Mouse (Mus musculus) ovary, postnatal 10 days (tissue): ENCODE measurements around the gene Clstn1.
"Not testable (repeated sequence)": the region's sequence is repeated elsewhere in the genome, so short reads cannot be mapped to it uniquely, and the experiment has no call there.

ENCODE experiments used
- DNase-seq: peaks from one replicate; pipeline ENCODE4 v3.0.0; 2022; ENCODE audit warnings: low spot score

The Clstn1 gene

DNA sequence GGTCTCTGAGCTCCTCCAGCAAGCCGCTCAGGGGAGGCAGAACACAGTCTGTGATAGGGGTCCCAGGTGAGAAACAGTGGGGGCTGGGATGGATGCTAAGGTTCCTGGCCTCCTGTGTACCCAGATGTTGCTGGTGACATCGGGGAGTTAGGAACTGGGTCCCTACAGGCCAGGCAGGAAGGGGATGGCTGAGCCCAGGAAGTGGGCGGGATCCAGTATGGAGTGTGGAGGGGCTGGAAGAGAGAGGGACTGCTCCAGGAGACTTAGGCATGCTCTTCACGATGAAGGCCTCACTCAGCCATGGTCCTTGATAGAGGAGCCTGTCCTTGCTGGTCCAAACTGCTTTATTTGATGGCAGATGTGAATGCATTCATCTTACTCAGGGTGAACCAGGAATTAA is 13.9 kb downstream of the Clstn1 start:
- no peak for DNase-seq

DNA sequence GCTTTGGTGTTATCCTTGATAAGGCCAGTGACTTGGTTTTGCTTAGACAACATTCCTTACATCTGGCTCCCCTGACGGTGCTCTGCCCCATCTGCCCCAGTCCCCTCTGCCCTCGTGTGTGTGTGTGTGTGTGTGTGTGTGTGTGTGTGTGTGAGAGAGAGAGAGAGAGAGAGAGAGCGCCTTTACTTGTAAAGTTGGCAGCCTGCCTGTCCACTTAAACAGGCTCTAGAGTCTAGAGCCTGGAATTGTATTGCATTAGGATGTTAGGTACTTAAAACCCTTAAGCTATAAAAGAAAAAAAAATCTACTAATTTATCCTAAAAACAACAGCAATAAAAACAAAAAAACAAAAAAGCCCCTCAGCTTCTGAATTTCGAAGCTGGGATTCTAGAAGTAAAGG is 15.2 kb downstream of the Clstn1 start:
- no peak for DNase-seq

DNA sequence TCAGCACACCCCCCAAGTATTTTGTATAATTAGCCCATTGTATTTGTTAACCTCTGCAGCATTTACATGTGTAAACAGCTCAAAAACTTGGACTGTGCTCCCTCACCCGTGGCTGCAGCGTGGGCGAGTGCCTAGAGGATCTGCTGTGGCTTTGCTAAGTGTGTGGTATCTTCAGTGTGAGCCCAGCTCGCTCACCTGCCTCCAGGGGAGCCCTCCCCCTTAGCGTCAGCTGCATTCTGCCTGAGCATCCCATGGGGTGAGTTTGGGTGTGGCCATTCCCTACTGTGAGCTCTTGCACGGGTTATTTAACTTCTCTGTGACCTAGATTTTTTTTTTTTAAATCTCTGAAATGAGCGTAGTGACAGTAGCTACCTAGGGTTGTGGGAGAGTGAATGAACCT is 16.0 kb downstream of the Clstn1 start:
- no peak for DNase-seq

DNA sequence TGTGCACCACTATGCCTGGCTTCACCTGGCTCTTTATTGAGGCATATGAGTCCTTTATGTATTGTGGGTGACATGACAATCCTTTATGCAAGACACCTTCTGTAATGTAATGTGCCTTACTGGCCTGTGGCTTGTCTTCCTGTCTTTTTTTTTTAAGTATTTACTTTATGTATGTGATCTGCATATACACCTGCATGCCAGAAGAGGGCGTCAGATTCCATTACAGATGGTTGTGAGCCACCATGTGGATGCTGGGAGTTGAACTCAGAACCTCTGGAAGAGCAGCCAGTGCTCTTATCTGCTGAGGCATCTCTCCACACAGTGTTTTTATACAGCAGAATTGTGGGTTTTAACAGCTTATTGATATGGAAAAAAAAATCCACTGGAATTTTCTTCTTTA is 17.6 kb downstream of the Clstn1 start:
- DNase-seq = no peak

- DNase-seq = no peak
These were observed 18.2 kb downstream of the Clstn1 start for GRCm38 (mm10) chr4:149604518-149604917.

GRCm38 (mm10) chr4:149606056-149606455 is 19.8 kb downstream of the Clstn1 start:
- no peak for DNase-seq

DNA sequence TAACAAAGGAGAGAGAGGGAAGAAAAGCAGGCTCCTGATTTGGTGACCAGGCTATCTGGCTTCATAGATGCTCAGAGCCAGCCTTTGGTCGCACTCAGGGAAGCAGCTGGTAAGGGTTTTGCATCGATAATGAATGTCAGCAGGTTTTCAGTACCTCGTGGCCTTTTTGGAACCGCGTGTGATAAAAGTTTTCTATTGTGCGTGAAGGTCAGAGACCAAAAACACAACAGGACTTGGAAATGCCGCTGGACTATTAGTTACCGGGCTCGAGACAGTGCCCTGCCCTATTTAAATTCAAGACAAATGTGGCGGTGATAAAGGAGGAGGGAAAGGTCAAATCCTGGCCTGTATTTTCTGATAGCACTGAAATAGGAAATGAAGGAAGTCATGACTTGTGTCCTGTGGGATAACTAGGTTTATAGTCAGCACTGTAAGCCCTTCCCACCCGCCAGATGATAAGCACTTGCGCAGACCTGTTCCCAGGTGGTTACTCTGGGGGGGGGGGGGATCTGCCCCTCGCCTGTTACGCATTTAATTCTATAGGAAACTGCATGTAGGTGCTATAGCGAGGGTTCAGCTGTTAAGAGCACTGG is 20.6 kb downstream of the Clstn1 start:
- DNase-seq = no peak

- no peak for DNase-seq
These were observed 21.5 kb downstream of the Clstn1 start for GRCm38 (mm10) chr4:149607591-149608308.

DNA sequence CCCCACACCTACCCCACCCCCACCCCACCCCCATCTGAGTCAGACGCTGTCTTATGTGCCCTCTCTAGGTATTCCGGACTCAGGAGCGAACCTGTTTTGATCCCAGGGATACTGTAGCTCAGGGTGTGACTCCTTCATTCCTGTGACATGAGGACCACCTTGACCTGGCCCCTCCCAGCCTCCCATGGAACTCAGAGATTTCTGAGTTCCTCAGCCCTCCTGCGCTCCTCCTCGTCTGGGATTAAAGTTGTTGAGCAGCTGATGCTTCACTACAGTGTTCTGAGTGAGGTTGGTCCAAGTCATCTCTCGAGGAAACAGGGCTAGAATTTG is 22.0 kb downstream of the Clstn1 start:
- DNase-seq = no peak

GRCm38 (mm10) chr4:149609256-149610025 is 23.2 kb downstream of the Clstn1 start:
- no peak for DNase-seq

GRCm38 (mm10) chr4:149611376-149612044 is 25.2 kb downstream of the Clstn1 start:
- DNase-seq = peak; percentile 17

DNA sequence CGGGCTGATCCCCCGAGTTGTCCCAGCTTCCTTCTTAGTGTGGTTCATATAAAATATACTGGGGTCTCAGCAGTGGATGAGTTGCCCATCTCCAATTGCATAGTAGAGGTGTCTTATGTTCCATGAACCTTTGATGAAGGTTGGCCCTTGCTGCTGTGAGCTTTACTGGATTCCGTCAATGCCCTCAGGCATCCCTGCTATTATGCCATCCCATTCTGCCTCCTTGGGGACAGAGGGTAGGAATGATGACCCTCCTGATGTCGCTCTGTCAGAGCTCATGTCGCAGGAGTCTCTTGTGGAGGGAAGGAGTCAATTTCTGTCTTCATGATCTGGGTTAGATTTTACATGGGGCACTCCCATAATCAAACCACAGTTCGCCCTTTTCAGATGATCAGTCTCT is 27.2 kb downstream of the Clstn1 start:
- not testable (repeated sequence) for DNase-seq

GRCm38 (mm10) chr4:149614869-149615268 is 28.6 kb downstream of the Clstn1 start:
- DNase-seq = no peak

DNA sequence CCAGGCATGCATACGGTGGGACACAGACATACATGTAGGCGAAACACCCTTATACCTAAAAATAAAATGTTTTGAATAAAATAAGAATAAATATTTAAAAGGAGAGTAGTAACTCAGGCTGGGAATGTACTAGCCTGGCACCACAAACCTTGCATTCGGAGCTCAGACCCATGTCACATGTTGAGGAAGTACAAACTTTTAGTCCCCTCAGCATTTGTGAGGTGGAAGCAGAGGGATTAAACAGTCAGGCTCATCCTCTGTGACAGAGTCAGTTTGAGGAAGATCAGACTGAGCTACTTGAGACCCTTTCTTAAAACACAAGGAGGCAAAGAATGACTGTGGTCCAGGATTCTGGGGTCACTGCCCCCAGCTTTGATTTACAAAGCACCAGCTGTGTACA is 30.7 kb downstream of the Clstn1 start:
- DNase-seq = not testable (repeated sequence)

DNA sequence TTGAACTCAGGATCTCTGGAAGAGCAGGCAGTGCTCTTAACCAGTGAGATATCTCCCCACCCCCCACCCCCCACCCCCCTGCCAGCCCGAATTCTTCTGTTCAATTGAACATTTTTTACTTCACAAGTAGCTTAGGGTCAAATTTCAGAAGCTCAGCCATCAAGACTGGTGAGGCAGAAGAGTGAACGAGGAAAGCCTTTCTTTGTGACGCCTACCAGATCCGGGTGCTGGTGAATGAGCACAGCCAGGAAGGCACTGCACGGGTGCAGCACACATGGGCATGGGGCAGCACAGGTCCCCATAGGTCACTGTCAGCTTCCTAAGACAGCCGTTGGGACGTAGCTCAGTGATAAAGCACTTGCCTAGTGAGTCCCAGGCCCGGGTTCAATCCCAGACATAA is 33.7 kb downstream of the Clstn1 start:
- DNase-seq = no peak

GRCm38 (mm10) chr4:149621286-149621685 is 35.0 kb downstream of the Clstn1 start:
- no peak for DNase-seq

- DNase-seq = no peak
These were observed 37.4 kb downstream of the Clstn1 start for GRCm38 (mm10) chr4:149623711-149624110.

DNA sequence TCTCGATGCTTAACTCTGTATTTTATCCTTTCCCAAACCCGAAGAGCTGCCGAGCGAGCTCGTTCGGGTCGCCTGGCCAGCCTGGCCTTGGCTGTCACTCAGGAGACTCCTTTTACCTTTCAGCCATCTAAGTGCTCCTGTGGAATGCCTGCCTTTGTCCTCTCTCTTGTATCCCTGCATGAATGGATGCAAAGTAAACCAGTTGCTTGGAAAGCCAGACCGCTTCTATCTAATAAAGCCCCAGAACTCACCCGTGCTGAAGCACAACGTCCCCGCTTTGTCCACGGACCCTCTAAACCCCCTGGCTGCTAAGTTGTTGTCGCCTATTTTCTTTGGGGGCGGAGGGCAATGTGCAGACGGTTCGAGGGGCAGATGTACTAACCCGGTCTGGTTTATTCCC is 40.5 kb downstream of the Clstn1 start:
- DNase-seq = no peak

GRCm38 (mm10) chr4:149628372-149628771 is 42.1 kb downstream of the Clstn1 start:
- no peak for DNase-seq

GRCm38 (mm10) chr4:149628810-149629209 is 42.5 kb downstream of the Clstn1 start:
- no peak for DNase-seq

- no peak for DNase-seq
These were observed 46.5 kb downstream of the Clstn1 start for GRCm38 (mm10) chr4:149632670-149633307.

- no peak for DNase-seq
These were observed 47.9 kb downstream of the Clstn1 start for GRCm38 (mm10) chr4:149634157-149634556.
